Mouse (Mus musculus): ENCODE results near the gene Ccdc116.
A peak's percentile ranks its signal among the peaks of the same experiment; 100 is the strongest.

The Ccdc116 gene

GRCm38 (mm10) chr16:17127292-17127691 lies 19.7 kb downstream of the Ccdc116 start:
- peak; percentile 60 to 65 for DNase-seq

- peak; percentile 80 to 81 for DNase-seq
Observed at GRCm38 (mm10) chr16:17124871-17125520, 22.0 kb downstream of the Ccdc116 start, which contains the start of gene 2610318N02Rik. Gene 2610318N02Rik (minus strand): TSS chr16:17125167.

GRCm38 (mm10) chr16:17124119-17124870 lies 22.7 kb downstream of the Ccdc116 start:
- DNase-seq: no peak

GRCm38 (mm10) chr16:17121569-17121968 lies 25.5 kb downstream of the Ccdc116 start:
- no peak for DNase-seq

GRCm38 (mm10) chr16:17117309-17117799 lies 29.7 kb downstream of the Ccdc116 start:
- DNase-seq: no peak

- peak; percentile 78 to 81 for DNase-seq
Observed at GRCm38 (mm10) chr16:17110771-17111743, 36.0 kb downstream of the Ccdc116 start, which contains the start of gene Ppil2. Gene Ppil2 (minus strand): TSS chr16:17111257.

- no peak for DNase-seq
Observed at GRCm38 (mm10) chr16:17104600-17104999, 42.4 kb downstream of the Ccdc116 start.

GRCm38 (mm10) chr16:17102630-17103220 lies 44.3 kb downstream of the Ccdc116 start:
- peak; percentile 42 to 53 for DNase-seq

GRCm38 (mm10) chr16:17096938-17097337 lies 50.1 kb downstream of the Ccdc116 start:
- no peak for DNase-seq

Data from cerebellum, postnatal 10 days (tissue).